Mouse (Mus musculus) E14TG2a.4 (cell line): ENCODE measurements around the gene Lrrk2.

Experiments
- CTCF ChIP-seq: conservative IDR thresholded peaks from 2 replicates; pipeline ENCODE4 v1.5.1; 2014; ENCODE audit warnings: low read length
- NANOG ChIP-seq: IDR thresholded peaks from 2 replicates; pipeline ENCODE4 v1.6.1; 2014; ENCODE audit warnings: borderline replicate concordance, low read length, mixed read lengths
- POU5F1 ChIP-seq: IDR thresholded peaks from 2 replicates; pipeline ENCODE4 v1.6.1; 2014; ENCODE audit warnings: low read length, borderline replicate concordance

DNA sequence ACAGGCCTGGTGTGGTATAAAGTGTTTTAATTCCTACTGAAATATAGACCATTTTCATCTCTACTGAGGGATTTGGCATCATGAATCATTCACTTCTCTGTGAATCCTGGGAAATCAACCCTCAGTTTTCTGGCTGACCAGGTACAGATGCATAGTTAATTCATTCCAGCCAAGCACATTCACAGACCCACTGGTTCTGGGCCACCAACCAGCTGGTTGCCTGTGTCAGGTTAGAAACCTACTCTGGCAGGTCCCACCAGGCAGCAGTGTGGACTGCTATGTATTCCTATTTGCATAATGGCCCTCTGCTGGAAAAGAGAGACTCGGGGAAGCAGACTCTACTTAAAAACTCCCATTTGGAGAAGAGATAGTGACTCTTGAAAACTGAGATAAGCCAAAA is 27.9 kb downstream of the Lrrk2 start:
- TF ChIP-seq CTCF (no peak), POU5F1 (no peak), NANOG (no peak)
